Mouse (Mus musculus): Measurements from ENCODE around the gene Mtch2.

DNA sequence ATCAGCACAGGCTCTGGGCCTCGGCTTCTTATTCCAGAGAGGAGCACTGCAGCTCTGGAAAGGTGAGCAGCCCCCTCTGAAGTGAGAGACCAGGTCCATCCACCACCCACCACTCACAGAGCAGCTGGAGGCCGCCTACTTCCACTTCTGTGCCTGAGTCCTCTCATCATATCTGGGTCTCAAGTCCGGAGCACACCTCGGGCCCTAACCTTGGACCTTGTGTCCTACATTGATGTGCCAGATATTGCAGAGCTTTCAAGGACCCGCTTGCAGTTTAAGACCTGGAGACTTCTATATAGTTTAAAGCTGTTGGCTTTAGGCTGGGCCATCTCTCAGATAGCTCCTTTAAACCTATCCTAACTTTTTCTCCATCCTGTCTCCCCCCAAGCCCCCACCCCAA, 13.5 kb upstream of the Mtch2 start:
- no peak for TF ChIP-seq CTCF (IDR thresholded peaks at IDR 0.05; ENCODE audit: insufficient read depth, low read length)
- TF ChIP-seq POLR2A (IDR thresholded peaks at IDR 0.05; ENCODE audit: borderline replicate concordance, extremely low read depth, low read depth, low read length): no peak
